In genomic region chr15:23418158-23418557, GRCm38 (mm10) we compare ENCODE assay signal across 15 mouse cellular contexts.
"Had no signal": no experiment of that assay in that cellular context is flagged by ENCODE, and none has a peak within 500 bp of the region (broad histone marks: within the 10 kb centered on the region; RNA-seq: fewer than 3 reads in every experiment).

No protein-coding gene starts in this region.

- H3K9ac ChIP-seq: neural tube, embryonic 15.5 days; stomach, embryonic 15.5 days had no signal

- DNase-seq: retina, postnatal 1 day; right cerebral cortex, adult 18-20 months; right cerebral cortex, postnatal 14 days; right cerebral cortex, postnatal 25 days; right cerebral cortex, postnatal 4 days; spleen, adult 18-20 months; thymus, adult 18-20 months; thymus, adult 2 months; thymus, postnatal 14 days; thymus, postnatal 25 days; thymus, postnatal 36 days; thymus, postnatal 4 days had no signal

- H3K4me2 ChIP-seq: neural tube, embryonic 15.5 days; stomach, embryonic 15.5 days had no signal

- H3K36me3 ChIP-seq: neural tube, embryonic 15.5 days; stomach, embryonic 15.5 days had no signal

- H3K27me3 ChIP-seq: neural tube, embryonic 15.5 days; stomach, embryonic 15.5 days had no signal

- H3K9me3 ChIP-seq: neural tube, embryonic 15.5 days; stomach, embryonic 15.5 days had no signal

- H3K4me1 ChIP-seq: neural tube, embryonic 15.5 days; stomach, embryonic 15.5 days had no signal

- H3K27ac ChIP-seq: neural tube, embryonic 15.5 days; stomach, embryonic 15.5 days; stomach, postnatal 0 days had no signal

- H3K4me3 ChIP-seq: neural tube, embryonic 15.5 days; stomach, embryonic 15.5 days had no signal
